Mouse (Mus musculus) kidney, embryonic 16.5 days (tissue): ENCODE data around the gene Kctd11. TPM values are rescaled to one million over a fixed set of nuclear protein-coding genes. Genes with fewer than 3 reads are reported as not detected.
"Not testable (repeated sequence)": the region's sequence is repeated elsewhere in the genome, so short reads cannot be mapped to it uniquely, and the experiment has no call there.

Source experiments
- ATAC-seq: fragments of 200-750 bp; cut with Nextera tagmentation; 2 replicates; pipeline ENCODE4 v1.8.0; 2017; ENCODE audit warnings: moderate TSS enrichment; ENCODE audit not compliant: low FRiP score, low TSS enrichment
- H3K27ac ChIP-seq: fragments of 300-500 bp; sonication (generic); 2 replicates; pipeline ENCODE4 v1.5.1; 2014; ENCODE audit warnings: low read length
- H3K27me3 ChIP-seq: fragments of 300-500 bp; sonication (generic); 2 replicates; pipeline ENCODE4 v1.6.1; 2014; ENCODE audit warnings: low read length, control low read depth, mixed read lengths; ENCODE audit not compliant: insufficient read depth
- H3K36me3 ChIP-seq: fragments of 300-500 bp; sonication (generic); 2 replicates; pipeline ENCODE4 v1.6.1; 2014; ENCODE audit warnings: low read length, control low read depth, mixed read lengths; ENCODE audit not compliant: insufficient read depth
- H3K4me1 ChIP-seq: fragments of 300-500 bp; sonication (generic); 2 replicates; pipeline ENCODE4 v1.6.1; 2014; ENCODE audit warnings: low read length, control low read depth, mixed read lengths; ENCODE audit not compliant: insufficient read depth
- H3K4me2 ChIP-seq: fragments of 300-500 bp; sonication (generic); replicated peaks from 2 replicates; pipeline ENCODE4 v1.6.1; 2014; ENCODE audit warnings: low read depth, low read length
- H3K4me3 ChIP-seq: fragments of 300-500 bp; sonication (generic); 2 replicates; pipeline ENCODE4 v1.5.1; 2014; ENCODE audit warnings: mild to moderate bottlenecking, low read length
- H3K9ac ChIP-seq: fragments of 300-500 bp; sonication (generic); replicated peaks from 2 replicates; pipeline ENCODE4 v1.6.1; 2014; ENCODE audit warnings: low read length
- H3K9me3 ChIP-seq: fragments of 300-500 bp; sonication (generic); 2 replicates; pipeline ENCODE4 v1.6.1; 2016; ENCODE audit warnings: low read length, control low read depth
- WGBS: fragments of 180-500 bp; shearing (Covaris S2); extraction: QIAGEN DNeasy Blood & Tissue Kit; methylation state at CpG from one replicate; pipeline ENCODE4 v1.1.7; 2014; 5-methylcytosine and 5-hydroxymethylcytosine counted together
- polyA plus RNA-seq: library from polyadenylated mRNA; unstranded; fragments of >200 nt; fragmentation: Nextera tagmentation; extraction: Ambion mirVana; gene quantifications from 2 replicates; pipeline ENCODE4 v1.2.1, GENCODE M21; 2015

The Kctd11 gene
- polyA plus RNA-seq = 11.3 and 12.5 TPM in 2 replicates

DNA sequence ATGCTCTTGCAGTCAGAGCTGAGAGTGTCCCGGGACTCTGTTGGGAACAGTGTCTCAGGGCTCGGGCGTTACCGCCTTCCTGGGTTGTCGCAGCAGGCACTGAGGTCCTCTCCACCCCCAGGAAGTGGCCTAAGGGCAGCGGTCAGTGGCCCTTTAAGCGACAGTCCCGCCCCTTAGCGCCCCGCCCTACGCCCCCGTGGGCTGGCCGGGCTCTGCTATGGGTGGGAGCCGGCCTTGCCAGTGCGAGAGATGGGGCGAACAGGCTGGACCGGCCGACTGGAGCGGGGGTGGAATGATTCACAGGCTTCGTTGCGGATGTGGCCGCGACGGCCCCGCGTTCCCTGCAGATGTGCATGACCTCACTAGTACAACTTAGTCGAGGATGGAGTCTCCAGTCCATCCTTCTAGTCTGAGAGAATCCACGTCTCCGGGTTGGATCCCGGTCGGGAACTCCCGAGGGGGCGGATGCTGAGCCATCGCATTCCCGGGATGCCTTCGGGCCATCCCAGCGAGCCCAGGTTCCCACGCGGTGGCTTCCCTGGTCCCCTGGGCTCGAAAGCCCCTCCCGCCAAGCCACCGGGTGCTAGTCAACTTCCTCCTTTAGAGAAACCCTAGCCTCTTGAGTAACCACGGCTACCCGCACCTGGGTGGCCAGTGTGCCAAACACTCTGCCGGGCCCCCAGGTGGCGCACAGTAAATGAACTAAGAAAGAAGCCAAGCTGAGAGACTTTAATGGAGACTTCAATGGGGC lies at the start of gene Kctd11:
TSS of gene Kctd11 (minus strand) at position 554 of the 751 bp plus-strand sequence.
- under 1% methylated on average over 46 of the region's 46 CpGs for WGBS
- Histone ChIP-seq H3K4me2 (peak within 1 kb of the TSS; percentile 55), H3K4me1 (peaks cover 48% of the 10 kb centered on the region), H3K27me3 (no peaks in the 10 kb centered on the region), H3K36me3 (no peaks in the 10 kb centered on the region), H3K27ac (peak within 1 kb of the TSS; percentile 98), H3K9me3 (no peaks in the 10 kb centered on the region), H3K9ac (peak within 1 kb of the TSS; percentile 63), H3K4me3 (peak within 1 kb of the TSS; percentile 65)
- peak; percentile 93 for ATAC-seq

- not testable (repeated sequence) for ATAC-seq, H3K27ac ChIP-seq, H3K4me3 ChIP-seq, H3K9me3 ChIP-seq, H3K4me2 ChIP-seq, H3K36me3 ChIP-seq, H3K9ac ChIP-seq, H3K27me3 ChIP-seq, H3K4me1 ChIP-seq
- 89% methylated on average over 8 of the region's 8 CpGs for WGBS
These were observed 49.0 kb upstream of the Kctd11 start for GRCm38 (mm10) chr11:69930176-69930575.

DNA sequence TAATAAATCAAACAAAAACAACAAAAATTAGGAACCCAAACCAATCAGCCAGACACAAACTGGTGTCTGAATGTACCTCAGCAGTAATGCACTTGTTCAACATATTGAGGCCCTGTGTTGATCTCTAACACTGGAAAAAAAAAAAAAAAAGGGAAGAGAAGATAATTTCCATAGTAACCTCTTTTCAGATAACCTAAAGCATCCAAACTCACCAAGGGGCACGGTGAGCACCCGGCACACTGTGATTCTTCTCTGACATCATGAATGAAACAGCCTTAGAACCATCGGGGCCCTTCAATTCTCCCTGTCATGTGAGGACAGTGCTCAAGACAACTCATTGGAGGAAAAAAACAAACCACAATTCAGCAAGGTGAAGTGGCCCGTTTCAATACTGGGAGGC lies 48.5 kb upstream of the Kctd11 start:
- H3K27me3 ChIP-seq = no peaks in the 10 kb centered on the region
- 79% methylated on average over 4 of the region's 4 CpGs for WGBS
- no peak overlapping the region for H3K27ac ChIP-seq
- no peak overlapping the region for H3K4me3 ChIP-seq
- no peak overlapping the region for H3K9ac ChIP-seq
- no peaks in the 10 kb centered on the region for H3K9me3 ChIP-seq
- no peaks in the 10 kb centered on the region; the same call in 1 of the 2 replicates for H3K4me1 ChIP-seq
- H3K36me3 ChIP-seq = no peaks in the 10 kb centered on the region
- H3K4me2 ChIP-seq = no peak overlapping the region
- ATAC-seq = no peak

- no peak for ATAC-seq
- Histone ChIP-seq H3K4me2 (no peak overlapping the region), H3K4me1 (peaks cover 5% of the 10 kb centered on the region; the same call in 1 of the 2 replicates), H3K27ac (no peak overlapping the region), H3K9ac (no peak overlapping the region), H3K9me3 (no peaks in the 10 kb centered on the region), H3K4me3 (no peak overlapping the region), H3K27me3 (no peaks in the 10 kb centered on the region), H3K36me3 (no peaks in the 10 kb centered on the region)
- 99% methylated on average over 2 of the region's 2 CpGs for WGBS
These were observed 46.3 kb upstream of the Kctd11 start for GRCm38 (mm10) chr11:69927501-69927900.

DNA sequence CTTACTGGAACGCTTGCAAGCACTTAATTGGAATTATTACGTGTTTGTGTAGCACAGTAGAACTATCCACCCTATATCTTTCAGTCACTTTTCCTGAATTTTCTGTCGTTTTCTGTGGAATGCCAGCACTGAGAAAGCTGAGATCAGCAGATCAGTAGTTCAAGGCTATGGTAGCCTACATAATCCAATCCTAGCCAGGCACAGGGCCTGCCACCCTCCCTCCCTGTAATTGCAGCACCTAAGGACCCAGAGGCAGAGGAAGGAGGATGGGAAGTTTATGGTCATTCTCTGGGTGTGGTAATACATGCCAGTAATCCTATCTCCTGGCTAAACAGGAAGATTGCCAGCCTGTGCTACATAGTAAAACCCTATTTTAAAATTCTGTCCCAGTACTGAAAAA lies 41.6 kb upstream of the Kctd11 start:
- 60% methylated on average over 3 of the region's 3 CpGs for whole genome bisulfite sequencing
- ATAC-seq = no peak
- Histone ChIP-seq H3K9ac (peak overlapping the region; percentile 76; the same call in 1 of the 2 replicates), H3K4me3 (no peak overlapping the region), H3K4me2 (0 out of 2 replicates have a peak overlapping the region, but pooled peaks have one; percentile 57), H3K9me3 (no peaks in the 10 kb centered on the region), H3K27me3 (no peaks in the 10 kb centered on the region), H3K36me3 (peaks cover 11% of the 10 kb centered on the region), H3K27ac (peak overlapping the region; percentile 97), H3K4me1 (peaks cover 23% of the 10 kb centered on the region)

DNA sequence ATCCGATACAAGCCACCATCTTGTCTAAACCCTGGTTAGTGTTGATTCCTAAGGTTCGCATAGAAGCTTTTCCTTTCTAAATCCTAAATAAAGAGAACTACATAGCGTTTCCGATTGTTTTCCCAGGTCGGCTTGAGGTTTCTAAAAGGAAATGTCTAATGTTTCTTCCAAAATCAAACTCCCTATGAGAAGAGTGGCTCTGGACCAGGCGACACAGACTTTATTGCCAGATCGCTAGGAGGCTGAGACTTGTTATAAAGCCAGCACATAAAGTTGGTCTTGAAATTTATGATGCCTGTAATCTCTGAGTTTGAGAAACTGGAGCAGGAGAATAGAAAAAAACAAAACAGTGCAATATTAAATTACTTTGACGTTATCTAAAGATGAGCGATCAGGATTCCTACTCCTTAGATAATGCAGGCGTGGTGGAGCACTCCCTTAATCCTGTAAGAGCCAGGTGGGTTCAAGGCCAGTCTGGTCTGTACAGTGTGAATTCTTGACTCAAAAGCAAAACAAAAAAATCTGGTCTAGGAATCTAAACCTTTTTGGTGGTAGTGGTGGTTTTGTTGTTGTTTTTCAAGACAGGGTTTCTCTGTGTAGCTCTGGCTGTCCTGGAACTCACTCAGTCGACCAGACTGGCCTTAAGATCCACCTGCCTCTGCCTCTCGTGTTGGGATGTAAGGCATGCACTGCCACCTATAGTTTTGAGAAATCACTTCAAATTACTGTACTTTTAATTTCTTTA lies 41.0 kb upstream of the Kctd11 start:
- Histone ChIP-seq H3K4me2 (peak overlapping the region; percentile 57), H3K4me1 (peaks cover 23% of the 10 kb centered on the region), H3K36me3 (peaks cover 17% of the 10 kb centered on the region), H3K27me3 (no peaks in the 10 kb centered on the region), H3K4me3 (peak overlapping the region; percentile 95), H3K27ac (peak overlapping the region; percentile 97), H3K9me3 (no peaks in the 10 kb centered on the region), H3K9ac (peak overlapping the region; percentile 76)
- no peak for ATAC-seq
- 2% methylated on average over 12 of the region's 12 CpGs for WGBS

DNA sequence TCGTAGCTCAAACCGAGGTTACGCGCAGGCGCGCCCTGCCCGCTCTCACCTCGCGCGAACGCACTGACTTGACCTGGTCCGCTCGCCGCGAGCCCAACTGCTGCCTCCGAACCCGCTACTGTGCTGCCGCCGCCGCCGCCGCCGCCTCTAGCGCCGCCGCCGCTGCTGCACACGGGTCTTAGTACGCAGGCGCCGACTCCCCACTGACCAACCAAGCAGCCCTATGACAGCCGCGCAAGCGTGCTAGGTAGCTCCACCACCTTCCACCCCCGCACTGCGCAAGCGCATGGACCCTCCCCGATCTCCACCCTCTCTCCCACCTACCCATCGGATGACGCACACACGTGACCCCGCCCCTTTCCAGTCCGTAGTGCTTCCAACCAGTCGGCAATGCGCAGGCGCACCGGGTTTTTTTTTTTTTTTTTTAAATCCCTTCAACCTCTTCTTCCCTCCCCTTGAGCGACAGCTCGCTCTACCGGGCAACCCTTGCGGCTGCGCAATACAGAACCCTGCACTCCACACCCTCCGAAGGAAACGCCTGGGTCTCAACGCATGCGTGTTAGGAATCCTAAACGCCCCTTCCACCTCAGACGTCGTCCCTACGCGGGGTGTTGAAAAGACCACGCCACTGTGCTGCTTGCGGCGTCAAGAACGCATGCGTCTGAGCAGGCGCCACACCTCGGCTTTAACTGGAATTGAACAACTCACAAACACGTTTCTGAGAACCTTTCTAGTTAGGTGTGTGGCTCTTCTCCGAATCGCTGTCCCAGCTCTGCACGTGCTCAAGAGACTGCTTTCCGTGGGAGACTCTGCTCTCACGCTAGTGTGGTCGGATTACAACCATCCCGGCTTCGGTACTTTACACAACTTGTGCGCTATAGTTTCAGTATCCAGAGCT lies 40.2 kb upstream of the Kctd11 start, which contains the start of gene Eif5a:
TSS of gene Eif5a (minus strand) at position 845 of the 898 bp plus-strand sequence.
- ATAC-seq = peak; percentile 97
- Histone ChIP-seq H3K4me3 (peak within 1 kb of the TSS; percentile 95), H3K4me1 (peaks cover 23% of the 10 kb centered on the region), H3K9me3 (no peaks in the 10 kb centered on the region), H3K4me2 (peak within 1 kb of the TSS; percentile 91), H3K36me3 (peaks cover 21% of the 10 kb centered on the region), H3K9ac (peak within 1 kb of the TSS; percentile 98), H3K27ac (peak within 1 kb of the TSS; percentile 97), H3K27me3 (no peaks in the 10 kb centered on the region)
- under 1% methylated on average over 78 of the region's 78 CpGs for WGBS

GRCm38 (mm10) chr11:69920266-69921031 lies 39.2 kb upstream of the Kctd11 start:
- no peaks in the 10 kb centered on the region for H3K27me3 ChIP-seq
- peak overlapping the region; percentile 92 for H3K27ac ChIP-seq
- no peaks in the 10 kb centered on the region for H3K9me3 ChIP-seq
- ATAC-seq = peak; percentile 14
- under 1% methylated on average over 32 of the region's 65 CpGs for WGBS
- peak overlapping the region; percentile 98 for H3K9ac ChIP-seq
- peak overlapping the region; percentile 95 for H3K4me3 ChIP-seq
- H3K36me3 ChIP-seq = peaks cover 29% of the 10 kb centered on the region
- H3K4me1 ChIP-seq = peaks cover 32% of the 10 kb centered on the region
- peak overlapping the region; percentile 91 for H3K4me2 ChIP-seq
